Mouse (Mus musculus) embryonic fibroblast, embryonic 13.5 days (primary cell): ENCODE results near the gene Unk. TPM values are rescaled to one million over a fixed set of nuclear protein-coding genes. Genes with fewer than 3 reads are reported as not detected.

Experiments used
- H3K27ac ChIP-seq: 2 replicates; pipeline ENCODE4 v1.5.1; 2012; ENCODE audit warnings: low read length, control low read depth, inconsistent platforms; ENCODE audit not compliant: insufficient read depth
- H3K4me1 ChIP-seq: 2 replicates; pipeline ENCODE4 v1.6.1; 2011; ENCODE audit warnings: low read length; ENCODE audit not compliant: control insufficient read depth, insufficient read depth
- H3K4me3 ChIP-seq: 2 replicates; pipeline ENCODE4 v1.5.1; 2011; ENCODE audit warnings: mild to moderate bottlenecking, control low read depth, low read length; ENCODE audit not compliant: insufficient read depth
- CTCF ChIP-seq: IDR thresholded peaks from 2 replicates; pipeline ENCODE4 v1.5.1; 2011; ENCODE audit warnings: mild to moderate bottlenecking, control low read depth, low read length, moderate library complexity, borderline replicate concordance; ENCODE audit not compliant: insufficient read depth
- POLR2A ChIP-seq: IDR thresholded peaks from 2 replicates; pipeline ENCODE4 v1.6.1; 2011; ENCODE audit warnings: low read depth, mild to moderate bottlenecking, control low read depth, low read length, moderate library complexity
- polyA plus RNA-seq: library from polyadenylated mRNA; stranded (reverse); fragments of >200 nt; gene quantifications from 2 replicates; pipeline ENCODE4 v1.2.4, GENCODE M21; 2011; ENCODE audit warnings: low read depth; ENCODE audit not compliant: missing spikeins, insufficient read length

The Unk gene
- polyA plus RNA-seq, 1 experiment: 18.8 TPM

- no peak for TF ChIP-seq CTCF
- no peak for TF ChIP-seq POLR2A
- H3K4me1 ChIP-seq: no peaks in the 10 kb centered on the region; the same call in 1 of the 2 replicates
- no peak overlapping the region for H3K4me3 ChIP-seq
- no peak overlapping the region for H3K27ac ChIP-seq
Measured at GRCm38 (mm10) chr11:116098711-116099460, 68.8 kb downstream of the Unk start.

GRCm38 (mm10) chr11:116099462-116099861, 69.3 kb downstream of the Unk start:
- no peak for TF ChIP-seq CTCF
- TF ChIP-seq POLR2A: no peak
- Histone ChIP-seq H3K4me3 (no peak overlapping the region), H3K4me1 (peaks cover 4% of the 10 kb centered on the region; the same call in 1 of the 2 replicates), H3K27ac (no peak overlapping the region)

DNA sequence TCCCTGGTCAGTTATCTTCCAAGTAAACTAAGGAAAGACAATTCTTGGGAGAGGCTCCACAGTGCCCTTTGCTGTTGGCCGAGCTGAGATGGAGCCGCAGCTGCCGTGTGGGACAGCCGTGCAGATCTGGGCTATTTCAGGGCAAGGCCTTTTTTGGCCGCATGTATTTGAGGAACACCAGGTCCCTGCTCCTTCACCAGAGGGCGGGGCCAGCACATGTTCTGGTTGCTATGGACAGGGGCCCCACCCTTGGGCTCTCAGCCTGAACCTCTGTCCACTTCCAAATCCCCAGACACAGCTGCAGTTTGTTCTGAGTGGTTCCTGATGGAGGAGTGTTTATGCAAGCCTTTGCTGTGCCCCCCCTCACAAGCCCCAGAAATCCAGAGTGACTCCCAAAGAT, 70.3 kb downstream of the Unk start:
- TF ChIP-seq CTCF (no peak), POLR2A (no peak)
- Histone ChIP-seq H3K4me1 (peaks cover 6% of the 10 kb centered on the region; the same call in 1 of the 2 replicates), H3K27ac (no peak overlapping the region)

GRCm38 (mm10) chr11:116100839-116101238, 70.7 kb downstream of the Unk start:
- Histone ChIP-seq H3K4me3 (no peak overlapping the region), H3K4me1 (peaks cover 6% of the 10 kb centered on the region; the same call in 1 of the 2 replicates), H3K27ac (no peak overlapping the region)
- TF ChIP-seq POLR2A (no peak), CTCF (no peak)

More for the DNA sequence above, 70.3 kb downstream of the Unk start:
- H3K4me3 ChIP-seq: no peak overlapping the region

DNA sequence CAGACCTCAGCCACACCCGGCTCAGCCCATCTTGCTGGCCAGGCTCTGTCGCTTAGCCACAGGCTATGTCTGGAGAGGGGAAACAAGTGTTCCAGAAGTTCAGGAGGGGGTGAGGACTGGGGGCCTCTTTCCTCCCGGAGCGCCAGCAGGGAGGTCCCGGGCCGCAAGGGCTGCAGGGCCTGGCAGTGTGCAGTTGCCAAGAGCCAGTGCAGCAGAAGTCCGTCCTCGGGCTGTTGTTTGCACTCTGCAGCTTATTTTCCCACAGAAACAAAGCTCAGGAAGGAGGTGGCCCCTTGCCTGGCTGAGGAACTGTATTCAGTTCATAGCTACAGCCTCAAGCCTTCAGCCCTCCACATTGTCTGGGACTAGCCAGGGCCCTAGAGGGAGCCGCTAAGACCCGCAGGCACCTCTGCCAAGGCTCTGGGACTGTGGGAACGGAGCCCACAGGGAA, 71.8 kb downstream of the Unk start:
- H3K27ac ChIP-seq: peak overlapping the region; percentile 10; the same call in 1 of the 2 replicates
- peaks cover 6% of the 10 kb centered on the region; the same call in 1 of the 2 replicates for H3K4me1 ChIP-seq
- no peak for TF ChIP-seq CTCF
- TF ChIP-seq POLR2A: no peak
- H3K4me3 ChIP-seq: no peak overlapping the region

- TF ChIP-seq CTCF: no peak
- no peak for TF ChIP-seq POLR2A
- Histone ChIP-seq H3K4me1 (peaks cover 6% of the 10 kb centered on the region; the same call in 1 of the 2 replicates), H3K27ac (peak overlapping the region; percentile 10; the same call in 1 of the 2 replicates), H3K4me3 (no peak overlapping the region)
Measured at GRCm38 (mm10) chr11:116102472-116102871, 72.3 kb downstream of the Unk start.

GRCm38 (mm10) chr11:116103572-116103971, 73.5 kb downstream of the Unk start:
- no peak for TF ChIP-seq CTCF
- H3K4me1 ChIP-seq: peaks cover 11% of the 10 kb centered on the region
- peak overlapping the region; percentile 4; the same call in 1 of the 2 replicates for H3K27ac ChIP-seq
- no peak overlapping the region for H3K4me3 ChIP-seq

- Histone ChIP-seq H3K27ac (peak overlapping the region; percentile 29), H3K4me1 (peaks cover 11% of the 10 kb centered on the region), H3K4me3 (no peak overlapping the region)
- TF ChIP-seq CTCF: no peak
- TF ChIP-seq POLR2A: no peak
Measured at GRCm38 (mm10) chr11:116104006-116104646, 74.0 kb downstream of the Unk start.

- no peak overlapping the region for H3K27ac ChIP-seq
- H3K4me3 ChIP-seq: no peak overlapping the region
- peaks cover 11% of the 10 kb centered on the region for H3K4me1 ChIP-seq
- TF ChIP-seq CTCF (no peak), POLR2A (no peak)
Measured at GRCm38 (mm10) chr11:116105065-116105464, 74.9 kb downstream of the Unk start.

- no peak overlapping the region for H3K4me3 ChIP-seq
- no peak overlapping the region for H3K27ac ChIP-seq
- peaks cover 11% of the 10 kb centered on the region for H3K4me1 ChIP-seq
- TF ChIP-seq CTCF: no peak
Measured at GRCm38 (mm10) chr11:116106154-116106962, 76.2 kb downstream of the Unk start.
